Mouse (Mus musculus): ENCODE measurements at regions not wholly inside any gene's neighbourhood (a gene's known extent, or its start where the extent isn't known, plus 50 kb on each side); places are given as distances from the start of the nearest gene placed in this dataset.

GRCm38 (mm10) chr14:46082646-46083045 lies 296.6 kb upstream of the Gm15217 start:
- no peak for DNase-seq (ENCODE audit: low read depth)

DNA sequence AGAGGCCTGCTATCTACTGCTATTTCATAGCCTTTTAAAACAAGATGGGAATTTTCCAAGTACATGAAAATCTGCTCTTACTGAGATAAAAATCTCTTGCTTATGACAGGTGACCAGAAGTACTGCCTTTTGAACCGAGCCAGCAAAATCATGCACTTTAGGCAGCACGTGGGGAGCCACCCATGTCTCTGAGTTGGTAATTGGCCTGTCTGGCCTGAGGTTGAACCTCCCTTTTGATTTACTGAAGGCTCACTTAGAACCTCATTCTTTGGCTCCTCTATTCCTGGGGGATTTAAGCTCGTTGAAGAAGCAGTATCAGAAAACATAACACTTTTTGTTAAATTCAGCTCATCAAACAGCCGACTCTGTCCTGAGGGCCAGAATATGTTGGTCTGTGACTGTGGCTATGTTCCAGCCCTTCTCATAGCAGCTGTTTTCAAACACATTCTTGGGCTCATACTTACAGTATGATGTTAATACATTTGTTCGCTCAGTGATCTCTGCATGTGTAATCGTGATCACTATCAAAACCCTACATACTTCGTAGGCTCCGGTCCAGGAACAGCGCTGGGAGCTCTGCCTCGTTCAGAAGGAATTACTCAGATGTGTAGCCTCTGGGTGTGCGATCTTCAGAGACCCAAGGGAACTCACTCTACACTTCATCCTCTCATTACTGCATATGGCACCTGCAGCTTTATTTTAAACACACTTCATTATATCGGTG lies 290.1 kb upstream of the Gm15217 start:
- DNase-seq (ENCODE audit: low read depth), result no peak

- no peak for DNase-seq (ENCODE audit: low read depth)
Measured at GRCm38 (mm10) chr14:46115950-46116349, 263.3 kb upstream of the Gm15217 start.

GRCm38 (mm10) chr14:46126541-46126940 lies 252.7 kb upstream of the Gm15217 start:
- no peak for DNase-seq (ENCODE audit: low read depth)

- DNase-seq (ENCODE audit: low read depth), result no peak
Measured at GRCm38 (mm10) chr14:46129762-46130161, 249.5 kb upstream of the Gm15217 start.

GRCm38 (mm10) chr14:46144175-46144574 lies 235.0 kb upstream of the Gm15217 start:
- no peak for DNase-seq (ENCODE audit: low read depth)

- peak; percentile 44 for DNase-seq (ENCODE audit: low read depth)
Measured at GRCm38 (mm10) chr14:46144707-46145106, 234.5 kb upstream of the Gm15217 start.

DNA sequence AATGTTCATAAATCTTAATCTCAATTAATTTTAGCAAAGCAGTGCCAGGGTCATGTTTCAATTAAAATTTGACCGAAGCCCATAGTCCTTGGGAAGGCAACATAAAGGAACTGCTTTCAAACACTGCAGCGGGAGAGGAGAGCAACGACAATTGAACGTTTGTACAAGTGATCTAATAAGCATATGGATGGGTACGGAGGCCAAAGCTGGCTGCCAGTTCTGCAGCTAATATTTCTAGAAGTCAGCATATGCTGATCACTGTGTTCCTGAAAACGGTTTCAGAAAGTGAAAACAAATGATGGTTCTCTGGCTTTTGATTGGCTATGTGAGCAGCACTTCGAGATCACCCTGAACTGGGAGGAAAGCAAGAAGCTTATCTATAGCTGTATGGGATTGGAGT lies 233.6 kb upstream of the Gm15217 start:
- no peak for DNase-seq (ENCODE audit: low read depth)

DNA sequence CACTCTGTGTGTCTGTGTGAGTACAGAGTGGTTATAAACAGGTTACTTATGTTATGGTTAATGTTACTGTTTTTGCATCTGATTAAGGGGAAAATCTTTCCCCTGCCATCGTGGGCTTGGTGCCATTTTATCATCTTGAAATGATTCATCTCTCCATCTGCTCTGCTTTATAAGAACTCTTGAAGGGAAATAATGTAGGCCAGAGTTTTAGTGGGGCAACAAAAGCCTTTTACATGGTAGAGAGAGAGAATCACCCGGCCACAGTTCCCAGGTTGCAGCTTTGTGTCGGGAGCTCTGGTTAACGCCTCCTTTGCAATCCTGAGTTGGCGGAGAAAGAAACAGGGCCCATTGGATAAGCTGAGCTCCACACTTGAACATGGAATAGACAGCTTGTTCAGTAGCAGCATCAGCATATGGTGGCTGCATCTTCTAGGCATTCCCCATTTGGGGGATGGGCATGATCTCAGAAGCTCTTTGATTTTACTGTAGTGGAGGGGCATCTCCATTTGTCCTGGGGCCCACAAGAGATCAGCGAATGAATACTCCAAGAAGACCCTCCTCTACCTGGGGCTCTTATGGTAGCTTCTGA lies 230.0 kb upstream of the Gm15217 start:
- no peak for DNase-seq (ENCODE audit: low read depth)

- DNase-seq (ENCODE audit: low read depth), result no peak
Measured at GRCm38 (mm10) chr14:46158741-46159140, 220.5 kb upstream of the Gm15217 start.

DNA sequence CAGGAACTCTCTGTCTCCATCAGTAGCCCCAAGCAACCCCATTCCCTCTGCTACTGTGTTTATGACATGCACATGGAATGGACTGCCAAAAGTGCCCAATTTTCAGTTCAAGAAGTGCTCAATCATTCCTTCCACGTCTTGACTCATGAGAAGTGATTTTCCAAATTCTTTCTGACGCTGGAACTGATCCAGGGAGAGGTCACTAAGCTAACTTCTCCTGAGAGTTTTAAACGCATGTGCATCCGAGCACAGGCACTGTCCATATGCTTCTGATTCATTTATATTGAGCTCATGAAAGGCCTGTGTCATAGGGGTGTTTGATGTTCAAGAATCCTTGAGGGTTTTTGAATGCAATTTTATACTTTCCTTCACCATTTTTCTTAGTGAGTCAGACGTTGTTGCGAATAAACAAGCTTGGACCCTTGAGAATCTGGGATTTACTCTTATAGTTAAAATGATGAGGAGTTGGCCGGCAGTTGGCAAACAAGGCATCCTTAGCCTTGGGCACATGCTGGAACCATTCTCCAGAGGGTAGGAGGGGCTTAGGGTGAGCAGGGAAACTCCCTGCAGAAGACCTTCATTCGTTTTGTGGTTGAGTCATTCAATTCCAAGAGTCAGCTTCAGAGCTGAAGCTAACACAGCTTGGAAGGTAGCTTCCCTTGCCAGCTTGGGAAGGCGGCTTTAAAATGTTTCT lies 206.9 kb upstream of the Gm15217 start:
- peak; percentile 30 for DNase-seq (ENCODE audit: low read depth)

DNA sequence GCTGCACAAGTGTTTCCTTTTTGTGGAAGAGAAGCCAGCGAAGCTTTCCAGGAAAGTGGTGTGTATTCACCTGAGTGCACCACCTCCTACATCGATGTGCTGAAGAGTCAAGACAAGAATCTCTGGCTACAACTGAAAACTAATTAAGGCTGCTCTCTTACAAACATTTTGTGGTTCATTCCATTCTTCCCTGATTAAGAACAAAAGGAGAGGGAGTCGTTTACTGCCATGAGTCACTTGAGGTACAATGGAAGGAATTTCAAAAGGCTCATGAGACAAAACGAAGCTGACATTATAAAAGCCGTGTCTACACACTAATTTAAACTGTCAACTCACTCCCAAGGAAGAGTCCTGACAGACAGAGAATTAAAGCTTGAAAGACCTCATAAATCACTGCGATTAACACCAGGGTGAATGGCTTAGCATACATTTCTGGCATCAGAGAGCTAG lies 206.3 kb upstream of the Gm15217 start:
- DNase-seq (ENCODE audit: low read depth), result no peak

- no peak for DNase-seq (ENCODE audit: low read depth)
Measured at GRCm38 (mm10) chr14:46174386-46174785, 204.8 kb upstream of the Gm15217 start.

DNA sequence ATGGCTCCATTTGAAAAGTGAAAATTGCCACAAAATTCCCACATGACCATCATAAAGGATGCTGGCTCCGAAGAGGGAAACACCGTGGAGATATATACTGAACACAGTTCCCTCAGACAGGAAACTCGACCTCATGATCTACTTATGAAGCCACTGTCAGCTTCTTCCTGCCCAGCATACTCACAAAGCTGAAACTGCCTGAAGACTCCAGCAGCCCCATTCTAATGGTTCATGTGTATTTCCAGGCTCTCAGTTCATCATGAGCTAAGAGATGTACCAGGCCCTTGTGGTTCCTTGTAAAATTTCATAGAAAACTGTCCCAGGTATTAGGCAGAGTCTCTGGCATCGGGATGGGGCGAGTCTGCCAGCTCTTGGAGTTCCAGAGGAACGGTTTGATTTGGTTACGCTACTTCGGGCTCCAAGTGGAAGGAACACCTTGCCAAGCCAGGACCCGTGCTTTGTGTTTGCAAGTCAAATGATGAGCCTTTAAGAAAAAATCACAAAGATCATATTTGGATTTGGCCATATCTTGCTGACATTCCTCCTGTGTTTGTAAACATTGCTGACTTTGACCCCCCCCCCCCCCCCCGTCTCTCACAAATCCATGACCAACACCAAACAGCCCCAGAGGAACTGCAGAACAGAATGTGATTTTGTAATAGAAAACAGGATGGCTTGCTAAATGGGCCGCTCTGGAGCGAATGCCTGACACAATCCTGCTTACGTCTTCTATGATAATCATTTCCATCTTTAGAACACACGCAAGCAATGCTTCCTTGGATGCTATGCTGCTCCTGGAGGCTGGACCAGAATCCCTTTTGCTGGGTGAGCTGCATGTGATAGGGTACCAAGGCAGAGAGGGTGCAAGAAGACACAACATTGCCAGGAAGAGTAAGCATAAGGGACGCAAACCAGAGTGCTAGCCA lies 203.7 kb upstream of the Gm15217 start:
- no peak for DNase-seq (ENCODE audit: low read depth)

DNA sequence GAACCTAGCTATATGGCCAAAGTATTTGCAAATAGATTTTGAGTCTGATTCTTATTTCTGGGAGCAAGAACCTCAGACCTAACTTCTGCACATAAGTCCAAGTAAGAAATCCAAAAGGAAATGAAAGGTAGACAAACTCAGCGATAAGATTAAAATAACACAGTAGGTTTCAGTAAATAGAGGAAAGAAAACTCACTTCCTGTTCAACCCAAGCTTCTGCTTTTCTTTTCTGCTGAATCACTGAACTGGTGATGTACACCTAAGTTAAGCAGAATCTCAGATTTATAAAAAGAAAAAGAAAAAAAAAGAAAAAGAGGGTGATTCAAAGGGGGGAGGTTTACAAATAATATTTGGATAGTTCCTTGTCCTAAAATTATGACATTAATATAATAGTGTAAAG lies 200.2 kb upstream of the Gm15217 start:
- no peak for DNase-seq (ENCODE audit: low read depth)

DNA sequence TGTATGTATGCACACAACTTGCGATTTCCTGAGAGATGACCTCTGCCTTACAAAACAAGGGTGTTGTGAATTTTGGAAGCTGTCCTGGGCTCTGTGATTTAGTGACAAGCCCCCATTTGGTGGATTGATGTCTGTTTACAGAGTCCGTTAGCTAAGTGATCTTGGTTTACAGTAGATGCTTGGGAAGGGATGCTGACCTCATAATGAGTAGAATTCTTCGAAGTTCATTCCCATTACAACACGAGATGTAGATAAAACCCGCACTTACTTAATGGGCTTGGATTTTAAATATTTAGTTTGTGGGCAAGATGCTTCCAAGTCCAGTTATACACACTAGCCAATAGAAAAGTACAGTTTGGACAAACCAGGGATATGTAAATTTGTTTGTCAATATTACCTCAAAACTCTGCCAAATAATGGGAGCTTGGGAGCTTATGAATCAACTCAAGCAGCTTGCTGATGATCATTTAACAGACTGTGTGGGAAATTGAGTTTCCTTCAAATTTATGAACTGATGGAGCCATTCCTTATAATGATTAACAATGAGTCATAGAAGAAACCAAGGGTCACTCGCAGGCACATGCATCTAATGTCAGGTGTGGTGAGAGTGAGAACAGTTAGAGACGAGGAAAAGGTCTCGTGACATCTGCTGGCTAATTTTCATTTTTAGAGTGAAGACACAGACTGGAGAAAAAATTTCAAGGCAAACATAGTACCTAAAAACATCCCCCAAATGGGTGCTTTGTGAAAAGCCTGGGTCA lies 187.4 kb upstream of the Gm15217 start:
- no peak for DNase-seq (ENCODE audit: low read depth)

DNA sequence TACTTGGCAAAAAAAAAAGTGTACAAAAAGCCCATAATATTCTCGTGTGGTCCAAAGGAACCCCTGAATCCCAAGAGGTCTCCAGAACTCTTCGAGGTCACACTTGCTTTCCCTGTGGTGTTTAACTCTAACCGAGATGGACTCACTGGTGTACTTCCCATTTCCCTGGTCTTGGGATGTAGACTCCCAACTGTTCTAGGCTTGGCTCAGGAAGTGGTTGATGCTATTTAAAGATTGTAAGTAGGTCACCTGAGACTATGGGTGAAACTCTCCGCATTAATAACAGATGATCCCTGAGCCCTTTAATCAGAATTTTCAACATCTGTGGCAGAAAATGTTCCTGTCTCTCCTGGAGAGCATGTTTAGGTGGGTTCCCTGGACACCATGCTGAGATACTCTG lies 185.6 kb upstream of the Gm15217 start:
- DNase-seq (ENCODE audit: low read depth), result no peak

DNA sequence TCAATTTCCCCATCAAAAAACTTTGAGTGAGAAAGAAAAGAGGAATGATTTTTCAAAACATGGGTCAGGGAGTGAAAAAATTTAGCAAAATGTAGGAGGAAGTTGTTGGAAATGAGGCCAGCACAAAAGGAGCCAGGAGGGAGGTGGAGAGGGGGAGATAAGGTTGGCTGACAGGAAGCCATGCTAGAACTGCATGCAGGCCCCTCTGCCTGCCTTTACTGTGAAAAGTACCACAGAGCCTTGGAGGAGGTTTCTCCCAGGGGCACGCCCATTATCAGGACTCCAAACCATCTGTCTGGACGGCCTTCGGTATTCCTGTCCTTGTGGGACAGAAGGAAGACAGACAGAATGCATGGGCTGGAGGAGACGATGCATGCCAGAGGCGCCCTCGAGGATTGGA lies 183.3 kb upstream of the Gm15217 start:
- no peak for DNase-seq (ENCODE audit: low read depth)

DNA sequence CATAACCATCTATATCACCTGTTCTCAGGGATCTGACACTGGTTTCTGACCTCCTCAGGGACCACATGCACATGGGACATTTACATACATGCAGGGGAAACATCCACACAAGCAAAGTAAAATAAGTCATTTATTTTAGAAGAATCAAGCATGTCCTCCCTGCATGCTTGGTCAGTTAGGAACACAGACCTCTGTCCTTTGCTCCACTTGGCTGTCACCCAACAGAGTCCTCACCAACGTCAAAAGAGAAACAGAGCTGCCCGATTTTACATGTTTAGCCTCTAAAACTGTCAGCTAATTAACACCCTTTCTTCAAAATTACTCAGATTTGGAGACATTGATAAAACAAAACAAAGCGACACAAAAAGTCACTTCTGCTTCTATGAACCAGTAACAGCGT lies 176.4 kb upstream of the Gm15217 start:
- DNase-seq (ENCODE audit: low read depth), result no peak

- no peak for DNase-seq (ENCODE audit: low read depth)
Measured at GRCm38 (mm10) chr14:46220483-46220882, 158.7 kb upstream of the Gm15217 start.

GRCm38 (mm10) chr14:46221897-46222669 lies 157.1 kb upstream of the Gm15217 start:
- no peak for DNase-seq (ENCODE audit: low read depth)
